Mouse (Mus musculus): Measurements from ENCODE around the gene Epn2. TPM values are rescaled to one million over a fixed set of nuclear protein-coding genes. Genes with fewer than 3 reads are reported as not detected.
A peak's percentile ranks its signal among the peaks of the same experiment; 100 is the strongest.

Epn2 gene
- total and polyA plus RNA-seq, 3 experiments: 8.6 to 12.5 TPM; not detected in 1

DNA sequence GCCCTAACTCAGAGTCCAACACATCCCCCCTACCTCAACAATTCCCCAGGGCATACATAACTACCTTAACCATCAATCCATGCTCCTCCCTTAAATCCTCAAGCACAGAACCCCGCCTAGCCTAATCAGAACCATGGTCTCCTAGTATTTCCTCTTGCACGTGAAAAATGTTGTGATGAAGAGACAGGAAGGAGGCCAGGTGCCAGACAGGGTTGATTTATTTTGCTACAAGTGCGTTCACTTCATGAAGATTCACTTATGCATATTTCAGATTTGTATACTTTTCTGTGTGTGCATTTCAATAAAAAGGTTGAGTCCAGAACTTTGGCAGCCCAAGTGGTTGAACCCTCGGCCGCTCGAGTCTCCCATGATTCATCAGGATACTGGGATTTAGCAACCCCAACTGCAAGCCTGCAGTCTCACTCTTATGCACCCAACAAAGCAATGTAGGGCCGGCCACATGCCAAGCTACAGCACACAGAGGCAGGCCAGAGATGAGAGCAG lies 443 bp upstream of the Epn2 start:
- Histone ChIP-seq H3K36me3 (ENCODE audit: control insufficient read depth in 1 of 2, insufficient read depth in 2 of 2, low read length in 2 of 2) (peaks cover 0 to 11% of the 10 kb centered on the region in 2 experiments; a peak in 2 of 4 replicates), H3K4me3 (ENCODE audit: control insufficient read depth in 1 of 2, insufficient read depth in 1 of 2, low read depth in 2 of 2, low read length in 2 of 2) (0 out of 4 replicates have a peak overlapping the region, but pooled peaks of 1 of the 2 experiments have one; percentile 34), H3K4me1 (ENCODE audit: control insufficient read depth in 1 of 2, insufficient read depth in 2 of 2, low read length in 2 of 2) (peaks cover 0 to 14% of the 10 kb centered on the region in 2 experiments), H3K9me3 (replicated peaks; ENCODE audit: insufficient read depth, low read length) (no peaks in the 10 kb centered on the region), H3K79me2 (ENCODE audit: control insufficient read depth, insufficient read depth, low read length, poor library complexity) (peaks cover 4% of the 10 kb centered on the region; the same call in 1 of the 2 replicates), H3K9ac (ENCODE audit: control insufficient read depth, low read depth, low read length, poor library complexity, severe bottlenecking) (no peak overlapping the region), H3K27ac (ENCODE audit: control insufficient read depth, low read depth, low read length) (no peak overlapping the region), H3K27me3 (ENCODE audit: control insufficient read depth in 1 of 2, insufficient read depth in 2 of 2, low read length in 2 of 2) (no peaks in the 10 kb centered on the region; a peak in 1 of 4 replicates)
- no peak for TF ChIP-seq SMC3 (IDR thresholded peaks at IDR 0.05; ENCODE audit: low read depth, low read length)
- TF ChIP-seq USF2 (IDR thresholded peaks at IDR 0.05; ENCODE audit: borderline replicate concordance in 1 of 2, insufficient read depth in 1 of 2, low read depth in 1 of 2, low read length in 2 of 2): no peak
- TF ChIP-seq BHLHE40 (IDR thresholded peaks at IDR 0.05; ENCODE audit: borderline replicate concordance, low read depth, low read length): peak; percentile 59; the same call in 1 of the 2 replicates
- TF ChIP-seq ELF1 (IDR thresholded peaks at IDR 0.05; ENCODE audit: low read depth, low read length): no peak
- DNase-seq (ENCODE audit: low read depth, low spot score): no peak

DNA sequence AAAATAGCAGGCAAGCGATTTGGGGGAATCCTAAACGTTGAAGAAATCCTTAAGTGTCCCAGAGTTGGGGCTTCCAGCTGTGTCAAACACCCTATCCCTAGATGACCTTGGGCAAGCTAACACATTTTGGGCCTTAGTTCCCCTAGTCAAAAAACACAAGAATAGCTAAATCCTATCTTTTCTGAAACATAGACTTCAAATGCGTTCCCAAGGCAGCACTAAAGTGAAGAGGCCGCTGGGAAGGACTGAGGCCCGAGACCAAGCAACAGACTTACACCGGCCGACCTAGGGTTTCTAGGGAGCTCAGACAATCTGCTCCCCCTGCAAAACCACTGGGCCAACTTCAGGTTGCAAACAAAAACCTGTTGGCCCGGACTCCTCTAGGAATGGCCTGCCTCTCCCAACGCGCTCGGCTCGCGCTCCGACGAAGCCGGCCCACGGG lies 925 bp downstream of the Epn2 start:
- Histone ChIP-seq H3K9me3 (replicated peaks; ENCODE audit: insufficient read depth, low read length) (no peaks in the 10 kb centered on the region), H3K27ac (ENCODE audit: control insufficient read depth, low read depth, low read length) (no peak overlapping the region), H3K4me3 (ENCODE audit: control insufficient read depth in 1 of 2, insufficient read depth in 1 of 2, low read depth in 2 of 2, low read length in 2 of 2) (peak overlapping the region; percentile 77 to 98)

DNA sequence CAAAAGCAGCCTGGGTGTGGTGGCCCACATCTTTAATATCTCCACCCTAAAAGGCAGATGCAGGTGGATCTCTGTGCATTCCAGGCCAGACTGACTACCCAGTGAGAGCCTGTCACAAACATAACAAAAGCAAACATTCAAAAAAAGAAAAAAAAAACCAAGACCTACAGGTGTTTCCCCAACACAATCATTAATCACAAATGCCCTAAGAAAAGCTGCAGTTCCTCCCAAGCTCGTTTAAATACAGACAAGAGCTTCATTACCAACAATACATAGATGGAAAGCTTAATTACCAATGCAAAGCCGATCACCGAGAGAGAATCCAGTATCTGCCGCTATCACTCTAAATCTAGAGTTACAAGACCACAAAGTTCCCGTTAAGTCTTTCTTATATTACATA lies 1.5 kb downstream of the Epn2 start:
- Histone ChIP-seq H3K36me3 (ENCODE audit: control insufficient read depth in 1 of 2, insufficient read depth in 2 of 2, low read length in 2 of 2) (peaks cover 0 to 11% of the 10 kb centered on the region in 2 experiments; a peak in 2 of 4 replicates), H3K4me3 (ENCODE audit: control insufficient read depth in 1 of 2, insufficient read depth in 1 of 2, low read depth in 2 of 2, low read length in 2 of 2) (peak overlapping the region in 1 of 2 experiments; percentile 98; a peak in 3 of 4 replicates), H3K27me3 (ENCODE audit: control insufficient read depth in 1 of 2, insufficient read depth in 2 of 2, low read length in 2 of 2) (no peaks in the 10 kb centered on the region), H3K4me1 (ENCODE audit: control insufficient read depth in 1 of 2, insufficient read depth in 2 of 2, low read length in 2 of 2) (peaks cover 0 to 14% of the 10 kb centered on the region in 2 experiments), H3K9me3 (replicated peaks; ENCODE audit: insufficient read depth, low read length) (no peaks in the 10 kb centered on the region), H3K79me2 (ENCODE audit: control insufficient read depth, insufficient read depth, low read length, poor library complexity) (peaks cover 4% of the 10 kb centered on the region; the same call in 1 of the 2 replicates), H3K27ac (ENCODE audit: control insufficient read depth, low read depth, low read length) (no peak overlapping the region), H3K9ac (ENCODE audit: control insufficient read depth, low read depth, low read length, poor library complexity, severe bottlenecking) (no peak overlapping the region; the same call in 1 of the 2 replicates)
- TF ChIP-seq ZC3H11A (IDR thresholded peaks at IDR 0.05; ENCODE audit: low read depth, low read length): no peak
- 0 out of 2 replicates have a peak, but pooled peaks have one; percentile 0 for TF ChIP-seq MXI1 (IDR thresholded peaks at IDR 0.05; ENCODE audit: low read depth, low read length)
- peak; percentile 31 for DNase-seq (ENCODE audit: low read depth, low spot score)

More for the DNA sequence above, 925 bp downstream of the Epn2 start:
- no peak for TF ChIP-seq MAZ (IDR thresholded peaks at IDR 0.05; ENCODE audit: low read depth, low read length)
- 0 out of 2 replicates have a peak, but pooled peaks have one; percentile 4 for TF ChIP-seq MXI1 (IDR thresholded peaks at IDR 0.05; ENCODE audit: low read depth, low read length)
- Histone ChIP-seq H3K79me2 (ENCODE audit: control insufficient read depth, insufficient read depth, low read length, poor library complexity) (peaks cover 4% of the 10 kb centered on the region; the same call in 1 of the 2 replicates), H3K27me3 (ENCODE audit: control insufficient read depth in 1 of 2, insufficient read depth in 2 of 2, low read length in 2 of 2) (no peaks in the 10 kb centered on the region), H3K9ac (ENCODE audit: control insufficient read depth, low read depth, low read length, poor library complexity, severe bottlenecking) (peak overlapping the region; percentile 82), H3K36me3 (ENCODE audit: control insufficient read depth in 1 of 2, insufficient read depth in 2 of 2, low read length in 2 of 2) (peaks cover 0 to 11% of the 10 kb centered on the region in 2 experiments; a peak in 2 of 4 replicates), H3K4me1 (ENCODE audit: control insufficient read depth in 1 of 2, insufficient read depth in 2 of 2, low read length in 2 of 2) (peaks cover 0 to 14% of the 10 kb centered on the region in 2 experiments)
- DNase-seq (ENCODE audit: low read depth, low spot score): peak; percentile 60
